Mouse (Mus musculus) heart, adult 9 months (tissue): ENCODE measurements around the gene Flt1.
A peak's percentile ranks its signal among the peaks of the same experiment; 100 is the strongest.

Experiments used
- DNase-seq, 2 experiments: peaks; one replicate each; pipeline ENCODE4 v3.0.0; 2022; ENCODE audit warnings: low spot score in 2 of 2

Gene Flt1

GRCm38 (mm10) chr5:147724945-147725830 is 623 bp downstream of the Flt1 start:
- DNase-seq: no peak

DNA sequence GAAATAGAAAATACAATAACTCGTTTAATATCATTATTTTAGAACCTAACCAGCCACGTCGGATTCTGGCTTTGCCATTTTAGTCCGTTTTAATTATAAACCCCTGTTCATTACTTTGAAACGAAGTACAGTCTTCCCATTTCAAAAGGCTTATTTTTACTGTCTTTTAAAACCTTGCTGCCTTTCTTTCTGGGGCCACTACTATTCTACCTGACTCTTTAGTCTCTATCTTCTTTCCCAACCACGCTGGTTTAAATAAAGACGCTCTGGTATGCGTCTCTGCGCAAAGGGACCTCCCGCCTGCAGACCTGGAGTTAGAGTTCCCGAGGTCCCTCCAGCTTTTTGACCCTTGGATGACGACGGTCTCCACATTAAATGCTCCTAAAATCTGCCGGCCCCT is 1.4 kb downstream of the Flt1 start:
- no peak for DNase-seq

- no peak for DNase-seq
Observed at GRCm38 (mm10) chr5:147723811-147724210, 2.0 kb downstream of the Flt1 start.

- DNase-seq: peak; percentile 36 to 61
Observed at GRCm38 (mm10) chr5:147721438-147721837, 4.4 kb downstream of the Flt1 start.

GRCm38 (mm10) chr5:147718335-147718734 is 7.5 kb downstream of the Flt1 start:
- peak in 1 of 2 experiments; percentile 34 for DNase-seq

DNA sequence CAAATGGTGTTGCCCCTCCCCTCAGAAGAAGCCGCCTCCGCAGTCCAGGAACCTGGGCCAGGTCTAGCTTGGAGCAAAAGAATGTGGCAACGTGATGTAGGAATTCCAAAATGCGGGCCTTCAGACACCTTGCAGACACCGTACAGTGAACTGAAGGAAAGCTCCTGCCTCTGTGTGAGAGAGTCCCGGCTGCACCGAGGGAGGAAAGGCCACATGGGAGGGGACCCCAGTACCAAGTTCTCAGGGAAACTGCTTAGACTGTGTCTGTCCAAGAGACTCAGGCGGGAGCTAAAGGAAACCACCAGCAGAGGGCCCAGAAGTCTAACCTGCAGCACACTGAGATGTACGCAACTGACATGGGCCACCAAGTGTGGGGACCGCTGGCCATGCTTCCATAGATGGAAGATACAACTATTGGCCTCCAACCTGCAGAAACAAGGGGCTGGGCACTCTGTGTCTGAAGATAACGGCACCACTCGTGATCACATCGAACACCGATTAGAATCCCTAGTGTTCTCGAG is 9.1 kb downstream of the Flt1 start:
- no peak for DNase-seq

- no peak for DNase-seq
Observed at GRCm38 (mm10) chr5:147716276-147716675, 9.5 kb downstream of the Flt1 start.

DNA sequence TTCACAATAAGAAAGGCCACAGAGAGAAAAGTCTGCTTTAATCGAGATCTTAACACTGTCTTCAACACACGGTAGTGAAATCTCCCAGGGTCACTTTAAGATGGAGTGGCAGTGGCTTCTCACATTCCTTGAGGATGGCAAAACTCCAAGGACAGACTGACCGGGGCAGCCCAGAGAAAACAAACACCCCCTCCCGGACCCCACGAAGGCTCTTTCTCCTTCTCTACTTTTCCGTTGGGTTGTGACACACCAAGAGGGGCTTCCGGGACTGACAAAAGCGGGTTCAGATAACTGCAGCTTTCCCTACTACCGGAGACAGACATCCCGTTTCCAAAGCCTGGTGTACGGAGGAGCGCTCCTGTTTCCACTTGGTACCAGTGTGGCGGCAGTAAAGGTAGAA is 10.4 kb downstream of the Flt1 start:
- DNase-seq: no peak

DNA sequence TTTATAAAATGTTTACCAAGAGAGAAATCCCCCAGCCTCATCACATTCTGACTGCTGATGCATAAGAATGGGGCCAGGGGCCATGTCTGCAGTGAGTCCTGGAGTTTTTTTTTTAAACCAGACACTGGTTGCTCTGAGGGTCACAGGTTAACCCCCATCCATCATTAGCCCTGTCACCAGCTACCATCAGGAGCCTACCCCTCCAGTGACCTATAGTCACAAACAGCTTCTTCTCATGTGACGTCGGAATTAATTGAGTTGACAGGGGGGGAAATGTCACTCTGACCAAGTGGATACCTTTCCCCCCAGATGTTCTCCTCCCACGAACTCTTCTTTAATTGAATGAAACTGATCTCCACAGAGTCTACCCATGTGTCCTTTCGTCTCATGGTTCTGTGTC is 17.3 kb downstream of the Flt1 start:
- no peak for DNase-seq

DNA sequence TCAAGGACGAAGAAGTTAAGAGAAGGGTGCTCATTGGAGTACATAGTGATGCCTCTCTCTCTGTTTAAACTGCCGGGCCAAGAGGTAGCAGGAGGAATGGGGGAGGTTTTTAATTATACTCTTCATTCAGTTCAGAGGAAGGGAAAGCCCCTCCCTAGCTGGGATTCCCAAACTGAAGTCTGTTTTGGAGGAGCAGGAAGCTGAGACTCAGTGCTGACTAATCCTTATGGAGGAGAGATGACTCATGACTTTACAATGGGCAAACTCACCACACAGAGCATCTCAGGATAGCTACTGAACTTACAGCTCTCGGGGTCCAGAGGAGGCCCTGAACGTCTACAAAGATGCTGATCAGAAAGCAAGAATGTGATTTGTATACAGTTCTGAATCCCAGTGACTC is 18.3 kb downstream of the Flt1 start:
- no peak for DNase-seq

GRCm38 (mm10) chr5:147704890-147705289 is 20.9 kb downstream of the Flt1 start:
- no peak for DNase-seq

DNA sequence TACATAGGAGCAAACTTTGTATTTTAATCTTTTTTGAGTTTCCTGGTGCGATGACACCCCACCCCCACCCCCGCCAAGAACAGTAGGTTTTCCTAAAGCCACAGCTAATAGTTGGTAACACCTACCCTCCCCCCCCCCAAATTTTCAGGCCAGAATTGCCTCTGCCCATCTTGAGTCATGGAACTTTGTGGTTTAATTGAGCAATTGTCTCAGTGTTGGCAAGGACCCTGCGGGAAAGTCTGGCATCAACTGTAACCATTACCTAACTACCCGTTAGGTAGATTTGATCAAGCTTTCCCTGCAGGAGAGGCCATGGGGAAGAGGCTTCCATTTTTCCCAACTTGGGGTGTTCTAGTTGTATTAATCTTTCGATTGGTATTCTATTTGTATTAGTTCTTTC is 23.4 kb downstream of the Flt1 start:
- DNase-seq: no peak

- no peak for DNase-seq
Observed at GRCm38 (mm10) chr5:147701024-147701423, 24.8 kb downstream of the Flt1 start.

DNA sequence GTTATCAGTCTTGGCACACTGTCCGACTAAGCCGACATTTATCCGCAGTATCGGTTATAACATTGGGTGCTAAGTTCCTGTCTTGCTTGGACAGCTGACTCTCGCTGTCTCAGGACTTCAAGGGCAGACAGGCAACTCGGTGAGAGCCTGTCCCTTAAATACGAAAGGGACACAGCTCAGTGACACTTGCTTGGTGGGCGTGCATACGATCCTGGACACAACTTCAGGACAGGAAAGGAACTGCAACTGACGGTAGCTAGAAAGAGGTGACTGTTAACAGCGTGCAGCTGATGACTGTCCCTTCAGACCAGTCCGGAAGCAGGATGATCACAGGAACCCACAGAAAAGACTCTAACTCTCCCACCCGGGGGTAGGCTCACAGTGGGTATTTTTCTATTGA is 27.8 kb downstream of the Flt1 start:
- DNase-seq: no peak

GRCm38 (mm10) chr5:147697165-147697564 is 28.6 kb downstream of the Flt1 start:
- no peak for DNase-seq

DNA sequence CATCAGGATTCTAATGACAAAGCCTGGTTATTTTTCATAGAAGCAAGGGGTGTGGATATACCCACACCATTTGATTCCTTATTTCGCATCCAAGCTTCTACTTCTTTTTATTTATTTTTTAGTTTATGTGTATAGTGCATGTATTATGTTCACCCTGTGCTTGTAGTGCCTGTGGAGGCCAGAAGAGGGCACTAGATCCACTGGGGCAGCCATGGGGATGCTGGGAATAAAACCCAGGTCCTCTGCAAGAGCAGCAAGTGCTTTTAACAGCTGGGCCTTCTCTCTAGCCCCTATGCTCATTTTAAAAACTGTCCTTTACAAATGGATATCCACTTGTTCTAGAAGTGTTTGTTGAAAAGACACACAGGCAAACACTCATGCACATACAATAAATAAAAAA is 33.2 kb downstream of the Flt1 start:
- no peak for DNase-seq

GRCm38 (mm10) chr5:147683707-147684323 is 42.0 kb downstream of the Flt1 start:
- DNase-seq: no peak

GRCm38 (mm10) chr5:147681224-147681623 is 44.6 kb downstream of the Flt1 start:
- no peak for DNase-seq

- no peak for DNase-seq
Observed at GRCm38 (mm10) chr5:147680711-147681110, 45.1 kb downstream of the Flt1 start.

- DNase-seq: peak in 1 of 2 experiments; percentile 12
Observed at GRCm38 (mm10) chr5:147679316-147679715, 46.5 kb downstream of the Flt1 start.

DNA sequence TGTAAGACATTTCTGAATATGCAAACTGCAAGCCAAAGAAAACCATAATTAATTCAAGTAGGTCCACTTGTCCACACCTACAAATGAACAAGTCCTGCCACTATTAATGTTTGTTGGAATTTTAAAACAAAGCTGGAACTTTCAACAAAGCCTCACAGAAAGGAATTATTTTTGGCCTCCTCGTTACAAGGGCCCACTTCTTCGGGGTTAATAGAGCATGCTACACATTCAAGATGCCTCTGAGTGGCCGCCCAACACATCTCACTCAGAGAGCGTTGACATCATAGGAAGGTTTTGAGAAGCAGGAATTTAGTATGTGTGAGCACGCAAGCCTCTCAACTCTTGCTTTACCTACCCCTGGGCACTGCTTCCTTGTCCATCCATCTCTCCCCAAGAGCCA is 50.0 kb downstream of the Flt1 start:
- DNase-seq: no peak

DNA sequence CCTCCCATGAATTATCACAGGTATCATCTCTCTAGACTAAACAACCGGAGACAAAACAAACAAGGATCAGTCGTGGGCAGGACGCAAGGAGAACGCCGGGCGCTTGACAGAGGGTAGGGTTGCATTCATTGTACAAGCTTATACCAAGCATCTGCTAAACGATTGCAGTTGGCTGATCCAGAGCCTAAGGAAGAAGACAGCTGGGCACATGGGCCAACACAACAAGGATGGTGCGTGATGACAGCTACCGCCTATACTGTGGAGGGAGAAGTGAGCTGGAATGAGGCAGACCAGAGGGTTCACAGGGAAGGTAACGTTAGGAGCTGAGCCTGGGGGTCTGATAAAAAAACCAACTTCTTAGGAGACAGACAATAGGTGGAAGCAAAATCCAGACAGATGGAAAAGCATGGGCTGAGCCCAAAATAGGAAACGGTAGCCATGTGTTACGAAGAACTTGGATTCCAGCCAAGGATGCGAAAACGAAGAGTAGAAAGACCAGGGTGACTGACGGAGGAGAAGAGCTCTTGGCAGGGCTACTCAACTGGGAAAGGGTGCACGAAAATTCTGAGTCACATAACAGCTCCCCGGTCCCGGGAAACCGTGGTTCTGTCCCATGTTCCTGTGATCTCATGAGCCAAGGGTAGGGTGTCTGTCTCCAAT is 53.9 kb downstream of the Flt1 start:
- peak; percentile 47 to 54 for DNase-seq
